9 mouse cellular contexts compared by ENCODE assay signal in the genomic region with DNA sequence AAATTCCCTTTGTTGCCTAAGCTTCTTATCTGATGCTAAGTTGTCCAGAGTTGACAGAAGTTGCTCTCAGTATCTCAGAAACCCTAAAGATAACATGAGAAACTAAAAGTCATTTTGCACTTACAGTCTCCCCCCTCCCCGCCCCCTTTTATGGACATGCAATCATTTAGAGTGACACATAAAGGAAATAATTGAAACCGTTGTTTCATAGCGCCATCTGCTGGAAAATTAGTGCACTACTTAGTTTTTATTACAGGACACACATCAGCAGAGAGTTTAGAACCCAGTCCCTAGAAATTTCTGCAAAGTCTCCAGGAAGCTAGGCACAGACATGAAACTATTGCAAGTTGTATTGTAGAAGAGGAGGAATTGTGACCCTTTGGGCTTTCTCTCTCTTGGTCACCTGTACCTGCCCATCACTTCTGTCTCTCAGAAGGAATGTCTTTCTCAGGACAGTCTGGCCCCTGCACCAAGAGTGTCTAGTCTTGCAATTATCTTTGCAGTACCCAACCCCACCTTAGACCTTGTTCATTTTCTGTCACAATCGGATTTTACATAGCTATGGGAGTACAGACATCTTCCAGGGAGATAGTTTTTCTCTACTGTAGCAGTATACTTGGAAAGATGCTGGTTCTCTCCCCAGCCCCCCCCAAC. TPM values are rescaled to one million over a fixed set of nuclear protein-coding genes. Genes with fewer than 3 reads are reported as not detected.
A peak's percentile ranks its signal among the peaks of the same experiment; 100 is the strongest.
DNase-seq lines count a peak whose midpoint lies in the region; ATAC-seq and TF ChIP-seq lines count a peak whose summit lies in the region.
"Had no signal": no experiment of that assay in that cellular context is flagged by ENCODE, and none has a peak within 500 bp of the region (broad histone marks: within the 10 kb centered on the region; RNA-seq: fewer than 3 reads in every experiment).

No protein-coding gene starts in this region.

- H3K4me3 ChIP-seq in kidney, embryonic 16.5 days (ENCODE audit: low read length): no peak overlapping the region
- no peak overlapping the region for H3K4me3 ChIP-seq in kidney, embryonic 15.5 days (replicated peaks)
- H3K4me3 ChIP-seq in MEL (ENCODE audit: control insufficient read depth in 1 of 2, insufficient read depth in 1 of 2, low read depth in 2 of 2, low read length in 2 of 2): no peak overlapping the region
- no peak overlapping the region for H3K4me3 ChIP-seq in intestine, embryonic 16.5 days (ENCODE audit: low read length)
- H3K4me3 ChIP-seq: lung, embryonic 15.5 days had no signal

- H3K79me2 ChIP-seq in MEL (ENCODE audit: control insufficient read depth, insufficient read depth, low read length, poor library complexity): no peaks in the 10 kb centered on the region

- WGBS in kidney, embryonic 16.5 days: 20% methylated on average over 4 of the region's 4 CpGs
- 15% methylated on average over 4 of the region's 4 CpGs for WGBS in kidney, embryonic 15.5 days
- 12% methylated on average over 4 of the region's 4 CpGs for WGBS in intestine, embryonic 16.5 days

- TF ChIP-seq POLR2A in MEL (IDR thresholded peaks at IDR 0.05; ENCODE audit: control insufficient read depth in 1 of 2, insufficient read depth in 1 of 2, low read depth in 1 of 2, low read length in 2 of 2, poor library complexity in 1 of 2): no peak

- H3K9me3 ChIP-seq in kidney, embryonic 16.5 days (ENCODE audit: low read length): no peaks in the 10 kb centered on the region
- no peaks in the 10 kb centered on the region for H3K9me3 ChIP-seq in kidney, embryonic 15.5 days (replicated peaks)
- no peaks in the 10 kb centered on the region for H3K9me3 ChIP-seq in MEL (replicated peaks; ENCODE audit: insufficient read depth, low read length)
- no peaks in the 10 kb centered on the region for H3K9me3 ChIP-seq in intestine, embryonic 16.5 days (ENCODE audit: control insufficient read depth, low read length)
- H3K9me3 ChIP-seq: lung, embryonic 15.5 days had no signal

- DNase-seq in MEL (ENCODE audit: low read depth, low spot score): peak; percentile 85
- peak; percentile 70 for DNase-seq in embryo, embryonic 10 days (ENCODE audit: low spot score)
- DNase-seq in retina, embryonic 14.5 days (ENCODE audit: low spot score): peak; percentile 89
- no peak for DNase-seq in right cerebral cortex, adult 2 months (ENCODE audit: low spot score in 2 of 2)
- no peak for DNase-seq in ovary, postnatal 14 days (ENCODE audit: low spot score)

- H3K27ac ChIP-seq in kidney, embryonic 16.5 days (ENCODE audit: low read length): no peak overlapping the region
- no peak overlapping the region for H3K27ac ChIP-seq in kidney, embryonic 15.5 days
- H3K27ac ChIP-seq in MEL (ENCODE audit: control insufficient read depth, low read depth, low read length): no peak overlapping the region
- H3K27ac ChIP-seq in intestine, embryonic 16.5 days (ENCODE audit: low read length): no peak overlapping the region
- H3K27ac ChIP-seq: lung, embryonic 15.5 days had no signal

- no peaks in the 10 kb centered on the region for H3K27me3 ChIP-seq in kidney, embryonic 16.5 days (ENCODE audit: insufficient read depth, low read length)
- H3K27me3 ChIP-seq in kidney, embryonic 15.5 days: no peaks in the 10 kb centered on the region
- H3K27me3 ChIP-seq in MEL (ENCODE audit: control insufficient read depth in 1 of 2, insufficient read depth in 2 of 2, low read length in 2 of 2): no peaks in the 10 kb centered on the region
- H3K27me3 ChIP-seq in intestine, embryonic 16.5 days (replicated peaks; ENCODE audit: control insufficient read depth, insufficient read depth, low read length): no peaks in the 10 kb centered on the region
- H3K27me3 ChIP-seq: lung, embryonic 15.5 days had no signal

- H3K36me3 ChIP-seq in kidney, embryonic 16.5 days (ENCODE audit: insufficient read depth, low read length): no peaks in the 10 kb centered on the region
- no peaks in the 10 kb centered on the region for H3K36me3 ChIP-seq in kidney, embryonic 15.5 days
- peaks cover 0 to 2% of the 10 kb centered on the region in 2 experiments; a peak in 2 of 4 replicates for H3K36me3 ChIP-seq in MEL (ENCODE audit: control insufficient read depth in 1 of 2, insufficient read depth in 2 of 2, low read length in 2 of 2)
- H3K36me3 ChIP-seq in intestine, embryonic 16.5 days (ENCODE audit: control insufficient read depth, insufficient read depth, low read length): no peaks in the 10 kb centered on the region
- H3K36me3 ChIP-seq: lung, embryonic 15.5 days had no signal

- peak; percentile 12 to 96 (median 38); a peak in 3 of 6 replicates for TF ChIP-seq CTCF in MEL (IDR thresholded peaks at IDR 0.05 in 2 of 3, conservative IDR thresholded peaks at IDR 0.05 in 1 of 3; ENCODE audit: control insufficient read depth in 1 of 3, insufficient read depth in 1 of 3, low read depth in 2 of 3, low read length in 3 of 3, poor library complexity in 1 of 3, severe bottlenecking in 1 of 3)

- 0 out of 2 replicates have a peak, but pooled peaks have one; percentile 39 for ATAC-seq in kidney, embryonic 16.5 days (ENCODE audit: low FRiP score, low TSS enrichment)
- ATAC-seq in kidney, embryonic 15.5 days (replicated peaks; ENCODE audit: low FRiP score): no peak
- peak; percentile 50 for ATAC-seq in intestine, embryonic 16.5 days

- no peak overlapping the region for H3K9ac ChIP-seq in kidney, embryonic 16.5 days (replicated peaks; ENCODE audit: low read length)
- no peak overlapping the region for H3K9ac ChIP-seq in kidney, embryonic 15.5 days
- no peak overlapping the region for H3K9ac ChIP-seq in MEL (ENCODE audit: control insufficient read depth, low read depth, low read length, poor library complexity, severe bottlenecking)
- no peak overlapping the region for H3K9ac ChIP-seq in intestine, embryonic 16.5 days (ENCODE audit: low read depth, low read length)
- H3K9ac ChIP-seq: lung, embryonic 15.5 days had no signal

- peak; percentile 98 for TF ChIP-seq RAD21 in MEL (IDR thresholded peaks at IDR 0.05; ENCODE audit: low read depth, low read length)

- no peak overlapping the region for H3K4me2 ChIP-seq in kidney, embryonic 16.5 days (replicated peaks; ENCODE audit: low read depth, low read length)
- no peak overlapping the region for H3K4me2 ChIP-seq in kidney, embryonic 15.5 days
- no peak overlapping the region for H3K4me2 ChIP-seq in intestine, embryonic 16.5 days (ENCODE audit: low read depth, low read length)
- H3K4me2 ChIP-seq: lung, embryonic 15.5 days had no signal

- H3K4me1 ChIP-seq in kidney, embryonic 16.5 days (ENCODE audit: insufficient read depth, low read length): no peaks in the 10 kb centered on the region
- H3K4me1 ChIP-seq in kidney, embryonic 15.5 days: no peaks in the 10 kb centered on the region
- no peaks in the 10 kb centered on the region for H3K4me1 ChIP-seq in MEL (ENCODE audit: control insufficient read depth in 1 of 2, insufficient read depth in 2 of 2, low read length in 2 of 2)
- no peaks in the 10 kb centered on the region for H3K4me1 ChIP-seq in intestine, embryonic 16.5 days (ENCODE audit: control insufficient read depth, insufficient read depth, low read length)
- H3K4me1 ChIP-seq: lung, embryonic 15.5 days had no signal

- no peak for TF ChIP-seq EP300 in MEL (IDR thresholded peaks at IDR 0.05; ENCODE audit: low read depth in 1 of 2, low read length in 2 of 2)

TF ChIP-seq in MEL, 35 proteins besides CTCF, POLR2A, EP300 and RAD21 (continues in another document):
- no peak for TF ChIP-seq MAFK (IDR thresholded peaks at IDR 0.05; ENCODE audit: borderline replicate concordance, low read depth, low read length)
- TF ChIP-seq BHLHE40 (IDR thresholded peaks at IDR 0.05; ENCODE audit: borderline replicate concordance, low read depth, low read length): no peak
- TF ChIP-seq TCF12 (IDR thresholded peaks at IDR 0.05; ENCODE audit: low read depth, low read length): no peak
- no peak for TF ChIP-seq MAX (IDR thresholded peaks at IDR 0.05; ENCODE audit: low read length)
- peak; percentile 53; the same call in 1 of the 2 replicates for TF ChIP-seq SIN3A (IDR thresholded peaks at IDR 0.05; ENCODE audit: low read length)
- no peak for TF ChIP-seq NRF1 (IDR thresholded peaks at IDR 0.05; ENCODE audit: insufficient read depth, low read depth, low read length, poor library complexity, severe bottlenecking)
- no peak for TF ChIP-seq RCOR1 (IDR thresholded peaks at IDR 0.05; ENCODE audit: low read depth, low read length)
- peak; percentile 97 for TF ChIP-seq SMC3 (IDR thresholded peaks at IDR 0.05; ENCODE audit: low read depth, low read length)
- no peak for TF ChIP-seq POLR2AphosphoS5 (IDR thresholded peaks at IDR 0.05; ENCODE audit: borderline replicate concordance, low read depth, low read length)
- TF ChIP-seq MEF2A (IDR thresholded peaks at IDR 0.05; ENCODE audit: extremely low read depth, insufficient replicate concordance, low read depth, low read length, poor library complexity, severe bottlenecking): no peak
- TF ChIP-seq ELF1 (IDR thresholded peaks at IDR 0.05; ENCODE audit: low read depth, low read length): no peak
- TF ChIP-seq MYB (IDR thresholded peaks at IDR 0.05; ENCODE audit: low read depth, low read length): no peak
- no peak for TF ChIP-seq CHD2 (IDR thresholded peaks at IDR 0.05; ENCODE audit: low read length)
- TF ChIP-seq NELFE (IDR thresholded peaks at IDR 0.05; ENCODE audit: low read depth, low read length): no peak
- TF ChIP-seq USF2 (IDR thresholded peaks at IDR 0.05; ENCODE audit: borderline replicate concordance in 1 of 2, insufficient read depth in 1 of 2, low read depth in 1 of 2, low read length in 2 of 2): no peak
- 0 out of 2 replicates have a peak, but pooled peaks have one; percentile 20 for TF ChIP-seq GATA1 (IDR thresholded peaks at IDR 0.05; ENCODE audit: low read depth, low read length)
- no peak for TF ChIP-seq JUND (IDR thresholded peaks at IDR 0.05; ENCODE audit: low read depth, low read length)
- no peak for TF ChIP-seq TBP (IDR thresholded peaks at IDR 0.05; ENCODE audit: low read depth, low read length)
- TF ChIP-seq TAL1 (IDR thresholded peaks at IDR 0.05; ENCODE audit: low read length): no peak
- TF ChIP-seq MXI1 (IDR thresholded peaks at IDR 0.05; ENCODE audit: low read depth, low read length): 0 out of 2 replicates have a peak, but pooled peaks have one; percentile 8
- TF ChIP-seq ZKSCAN1 (IDR thresholded peaks at IDR 0.05; ENCODE audit: low read depth, low read length): no peak
- no peak for TF ChIP-seq ZNF384 (IDR thresholded peaks at IDR 0.05; ENCODE audit: low read depth, low read length)
- no peak for TF ChIP-seq POLR2AphosphoS2 (IDR thresholded peaks at IDR 0.05; ENCODE audit: low read length)

RNA-seq across cellular contexts. Expression of a gene that starts 20.2 kb away (rescaled TPM):
- 0.13 TPM in 1 of 2 replicates, not detected in the other for polyA plus RNA-seq in kidney, embryonic 16.5 days (2015; fragmentation: Nextera tagmentation; extraction: Ambion mirVana)
- not detected in 2 replicates for polyA plus RNA-seq in kidney, embryonic 15.5 days (2015; fragmentation: Nextera tagmentation; extraction: Ambion mirVana)
- total RNA-seq in MEL (2012; rRNA removed): 0.26 TPM in 1 of 2 replicates, not detected in the other
- not detected for polyA plus RNA-seq in MEL (2012; ENCODE audit: insufficient read depth in 1 of 2, insufficient read length in 2 of 2, low read depth in 1 of 2, low replicate concordance in 2 of 2, missing spikeins in 1 of 2)
- 0.24 and 0.37 TPM in 2 replicates for polyA plus RNA-seq in intestine, embryonic 16.5 days (2015; fragmentation: Nextera tagmentation; extraction: Ambion mirVana)

Comparison
In these comparisons a context has a peak if more than half of its experiments do, and no peak if none do; other contexts are left out.
1. DNase-seq: peak in MEL (single experiment), embryo, embryonic 10 days (single experiment) and retina, embryonic 14.5 days (single experiment); none in right cerebral cortex, adult 2 months (0 of 2) and ovary, postnatal 14 days (single experiment).